Mouse (Mus musculus) midbrain, embryonic 13.5 days (tissue): ENCODE measurements at regions not wholly inside any gene's neighbourhood (a gene's known extent, or its start where the extent isn't known, plus 50 kb on each side); places are given as distances from the start of the nearest gene placed in this dataset.

Experiments
- ATAC-seq: fragments of 200-750 bp; cut with Nextera tagmentation; 2 replicates; pipeline ENCODE4 v1.8.0; 2017; ENCODE audit warnings: mild to moderate bottlenecking, moderate TSS enrichment, moderate library complexity
- H3K27ac ChIP-seq: fragments of 300-500 bp; sonication (generic); 2 replicates; pipeline ENCODE4 v1.5.1; 2015; ENCODE audit warnings: inconsistent platforms, mild to moderate bottlenecking, moderate library complexity
- H3K27me3 ChIP-seq: fragments of 300-500 bp; sonication (generic); 2 replicates; pipeline ENCODE4 v1.6.1; 2015; ENCODE audit warnings: mild to moderate bottlenecking, inconsistent platforms
- H3K36me3 ChIP-seq: fragments of 300-500 bp; sonication (generic); 2 replicates; pipeline ENCODE4 v1.6.1; 2015; ENCODE audit warnings: mild to moderate bottlenecking, inconsistent platforms
- H3K4me1 ChIP-seq: fragments of 300-500 bp; sonication (generic); replicated peaks from 2 replicates; pipeline ENCODE4 v1.6.1; 2015; ENCODE audit warnings: inconsistent platforms
- H3K4me2 ChIP-seq: fragments of 300-500 bp; sonication (generic); replicated peaks from 2 replicates; pipeline ENCODE4 v1.6.1; 2015; ENCODE audit warnings: moderate library complexity, mild to moderate bottlenecking, inconsistent platforms
- H3K4me3 ChIP-seq: fragments of 300-500 bp; sonication (generic); replicated peaks from 2 replicates; pipeline ENCODE4 v1.5.1; 2015; ENCODE audit warnings: mild to moderate bottlenecking, inconsistent platforms
- H3K9ac ChIP-seq: fragments of 300-500 bp; sonication (generic); replicated peaks from 2 replicates; pipeline ENCODE4 v1.6.1; 2015; ENCODE audit warnings: mild to moderate bottlenecking, inconsistent platforms
- H3K9me3 ChIP-seq: fragments of 300-500 bp; sonication (generic); 2 replicates; pipeline ENCODE4 v1.6.1; 2016; ENCODE audit warnings: mild to moderate bottlenecking, inconsistent platforms
- WGBS: fragments of 180-500 bp; shearing (Covaris S2); methylation state at CpG from one replicate; pipeline ENCODE4 v1.1.7; 2015; 5-methylcytosine and 5-hydroxymethylcytosine counted together

DNA sequence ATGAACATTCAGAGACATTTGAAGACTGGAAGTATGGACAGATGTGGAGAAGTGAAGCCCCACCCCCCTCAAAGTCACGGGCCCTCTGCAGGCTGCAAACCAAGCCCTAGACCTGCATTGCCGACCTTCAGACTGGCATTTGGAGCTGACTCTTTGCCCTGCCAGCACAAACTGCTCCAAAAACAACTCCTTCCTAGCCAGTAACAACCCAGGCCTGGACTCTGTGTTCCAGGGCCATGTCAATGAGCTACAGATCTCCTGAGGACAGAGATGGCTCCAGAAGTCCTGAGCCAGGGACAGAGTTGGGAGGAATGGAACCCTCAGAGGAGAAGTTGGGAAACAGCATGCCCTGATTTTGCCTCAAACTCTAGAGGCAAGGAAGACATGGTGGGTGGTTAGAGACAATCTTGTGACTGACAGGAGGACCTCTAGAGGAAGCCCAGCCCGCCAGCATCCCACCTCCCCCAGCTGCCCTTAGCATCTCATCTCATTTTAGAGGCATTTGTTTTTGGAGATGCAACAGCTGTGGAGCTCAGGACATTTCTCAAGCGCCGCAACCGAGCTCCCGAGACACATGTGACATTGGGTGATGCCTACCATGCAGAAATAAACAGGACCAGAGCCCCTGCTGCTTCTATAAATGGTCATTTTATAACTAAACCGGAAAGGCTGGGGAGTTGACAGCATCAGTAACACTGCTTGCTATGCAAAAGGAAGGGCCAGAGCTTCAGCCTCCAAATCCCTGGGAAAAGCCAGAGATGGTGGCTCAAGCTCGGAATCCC lies 56.2 kb upstream of the Tbx5 start:
- Histone ChIP-seq H3K4me2 (no peak overlapping the region), H3K4me3 (no peak overlapping the region), H3K4me1 (no peaks in the 10 kb centered on the region), H3K9me3 (no peaks in the 10 kb centered on the region), H3K27ac (no peak overlapping the region), H3K36me3 (no peaks in the 10 kb centered on the region), H3K9ac (no peak overlapping the region), H3K27me3 (peaks cover 18% of the 10 kb centered on the region)
- ATAC-seq = no peak
- 81% methylated on average over 9 of the region's 9 CpGs for WGBS

DNA sequence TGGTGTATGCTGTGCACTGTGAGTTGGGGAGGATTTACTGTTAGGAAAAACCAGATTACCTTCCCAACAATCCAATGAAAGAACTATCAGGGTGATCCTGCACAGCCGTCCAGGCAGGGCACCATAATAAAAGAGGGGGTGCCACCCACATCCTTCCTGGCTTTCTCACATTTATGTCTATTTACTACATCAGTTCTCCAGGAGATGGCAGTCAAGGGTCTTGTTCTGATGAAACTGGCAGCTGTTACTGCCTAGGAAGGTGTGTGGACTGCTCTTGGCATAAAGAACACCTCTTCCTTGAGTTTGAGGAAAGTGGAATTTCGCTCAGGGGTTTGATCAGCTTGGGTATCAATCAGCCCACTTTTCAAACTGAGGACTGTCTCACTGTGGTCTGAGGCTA lies 54.6 kb upstream of the Tbx5 start:
- Histone ChIP-seq H3K27me3 (peaks cover 18% of the 10 kb centered on the region), H3K9me3 (no peaks in the 10 kb centered on the region), H3K4me3 (no peak overlapping the region), H3K4me2 (no peak overlapping the region), H3K9ac (no peak overlapping the region), H3K27ac (no peak overlapping the region), H3K36me3 (no peaks in the 10 kb centered on the region), H3K4me1 (no peaks in the 10 kb centered on the region)
- 25% methylated on average over 2 of the region's 2 CpGs for WGBS
- no peak for ATAC-seq

DNA sequence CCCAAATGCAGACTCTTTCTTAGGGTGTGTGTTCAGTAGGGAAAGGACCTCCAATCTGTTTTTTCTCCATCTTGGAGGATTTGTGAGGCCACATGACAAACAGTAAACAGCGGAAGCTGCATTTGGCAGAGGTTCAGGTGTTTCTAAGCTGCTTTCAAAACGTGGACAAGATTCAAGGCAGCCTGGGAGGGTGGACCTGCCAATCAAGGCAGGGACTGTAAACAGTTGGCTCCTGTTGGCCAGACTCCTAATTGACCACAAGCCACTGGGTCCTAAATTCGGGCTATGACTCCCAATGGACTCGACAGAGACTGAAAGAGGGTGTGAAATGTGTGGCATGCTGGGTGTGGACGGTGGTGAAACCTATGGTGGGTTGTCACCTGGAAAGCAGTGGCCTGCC lies 51.1 kb upstream of the Tbx5 start:
- 61% methylated on average over 5 of the region's 5 CpGs for WGBS
- no peak for ATAC-seq

More for the DNA sequence above, 51.1 kb upstream of the Tbx5 start:
- H3K27ac ChIP-seq = no peak overlapping the region
- no peak overlapping the region for H3K4me2 ChIP-seq
- H3K36me3 ChIP-seq = no peaks in the 10 kb centered on the region
- H3K4me3 ChIP-seq = no peak overlapping the region
- no peaks in the 10 kb centered on the region; the same call in 1 of the 2 replicates for H3K9me3 ChIP-seq
- H3K9ac ChIP-seq = no peak overlapping the region
- H3K27me3 ChIP-seq = peaks cover 19% of the 10 kb centered on the region
- H3K4me1 ChIP-seq = no peaks in the 10 kb centered on the region
